Mouse (Mus musculus) lung, adult 2 months (tissue): ENCODE results near the gene Vps36.

Experiments
- CTCF ChIP-seq: fragments of 200-500 bp; IDR thresholded peaks from 2 replicates; pipeline ENCODE4 v1.5.1; 2011; ENCODE audit warnings: mild to moderate bottlenecking, low read length, control low read depth; ENCODE audit not compliant: insufficient read depth
- POLR2A ChIP-seq: fragments of 200-500 bp; IDR thresholded peaks from 2 replicates; pipeline ENCODE4 v1.6.1; 2011; ENCODE audit warnings: low read depth, mild to moderate bottlenecking, control low read depth, low read length, borderline replicate concordance; ENCODE audit errors: extremely low read depth

DNA sequence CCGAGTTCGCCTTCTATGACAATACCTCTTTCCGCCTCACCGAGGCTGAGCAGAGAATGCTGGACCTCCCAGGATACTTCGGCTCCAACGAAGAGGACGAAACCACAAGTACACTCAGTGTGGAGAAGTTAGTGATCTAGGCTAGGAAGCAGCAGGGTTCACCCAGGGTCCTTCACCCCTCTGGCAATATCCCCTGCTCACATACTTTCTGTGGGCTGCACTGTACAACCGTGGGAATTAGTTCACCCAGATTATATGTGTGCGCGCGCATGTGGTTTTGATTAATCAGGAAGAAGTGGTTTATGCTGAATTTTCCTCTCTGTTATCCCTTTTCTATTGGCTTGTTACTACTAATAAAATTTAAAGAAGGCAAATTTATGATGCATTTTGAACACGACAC lies 66.9 kb downstream of the Vps36 start:
- no peak for TF ChIP-seq POLR2A
- no peak for TF ChIP-seq CTCF
